Mouse (Mus musculus) stomach, embryonic 14.5 days (tissue): Measurements from ENCODE around the gene Arhgap31. TPM values are rescaled to one million over a fixed set of nuclear protein-coding genes. Genes with fewer than 3 reads are reported as not detected.

Experiments used
- ATAC-seq: fragments of 200-750 bp; cut with Nextera tagmentation; 2 replicates; pipeline ENCODE4 v1.8.0; 2017; ENCODE audit warnings: low read depth, moderate TSS enrichment; ENCODE audit not compliant: insufficient number of reproducible peaks, insufficient read depth, low FRiP score
- H3K27ac ChIP-seq: fragments of 300-500 bp; sonication (generic); 2 replicates; pipeline ENCODE4 v1.5.1; 2014; ENCODE audit warnings: mild to moderate bottlenecking, low read length, moderate library complexity, mixed read lengths
- H3K27me3 ChIP-seq: fragments of 300-500 bp; sonication (generic); 2 replicates; pipeline ENCODE4 v1.6.1; 2014; ENCODE audit warnings: low read length, control low read depth, mixed read lengths; ENCODE audit not compliant: control insufficient read depth, insufficient read depth
- H3K36me3 ChIP-seq: fragments of 300-500 bp; sonication (generic); 2 replicates; pipeline ENCODE4 v1.6.1; 2014; ENCODE audit warnings: mild to moderate bottlenecking, control low read depth, low read length, moderate library complexity, mixed read lengths; ENCODE audit not compliant: control insufficient read depth, insufficient read depth
- H3K4me1 ChIP-seq: fragments of 300-500 bp; sonication (generic); 2 replicates; pipeline ENCODE4 v1.6.1; 2014; ENCODE audit warnings: low read length, control low read depth, mixed read lengths; ENCODE audit not compliant: control insufficient read depth, insufficient read depth
- H3K4me2 ChIP-seq: fragments of 300-500 bp; sonication (generic); replicated peaks from 2 replicates; pipeline ENCODE4 v1.6.1; 2014; ENCODE audit warnings: low read depth, low read length, control low read depth
- H3K4me3 ChIP-seq: fragments of 300-500 bp; sonication (generic); 2 replicates; pipeline ENCODE4 v1.5.1; 2014; ENCODE audit warnings: low read depth, low read length, control low read depth
- H3K9ac ChIP-seq: fragments of 300-500 bp; sonication (generic); replicated peaks from 2 replicates; pipeline ENCODE4 v1.6.1; 2014; ENCODE audit warnings: low read depth, mild to moderate bottlenecking, control low read depth, low read length, moderate library complexity, mixed read lengths
- H3K9me3 ChIP-seq: fragments of 300-500 bp; sonication (generic); 2 replicates; pipeline ENCODE4 v1.6.1; 2016; ENCODE audit warnings: low read depth, low read length, control low read depth; ENCODE audit not compliant: control insufficient read depth
- WGBS: fragments of 180-500 bp; shearing (Covaris S2); extraction: QIAGEN DNeasy Blood & Tissue Kit; methylation state at CpG from one replicate; pipeline ENCODE4 v1.1.7; 2014; 5-methylcytosine and 5-hydroxymethylcytosine counted together
- polyA plus RNA-seq: library from polyadenylated mRNA; unstranded; fragments of >200 nt; fragmentation: Nextera tagmentation; extraction: Ambion mirVana; gene quantifications from 2 replicates; pipeline ENCODE4 v1.2.1, GENCODE M21; 2014

Arhgap31 gene
- polyA plus RNA-seq, 1 experiment from 2014 or later: 14.8 TPM

GRCm38 (mm10) chr16:38592946-38593345 is 120.1 kb downstream of the Arhgap31 start:
- ATAC-seq: no peak
- no peak overlapping the region for H3K27ac ChIP-seq
- H3K4me2 ChIP-seq: no peak overlapping the region
- no peaks in the 10 kb centered on the region for H3K9me3 ChIP-seq
- 97% methylated on average over 4 of the region's 4 CpGs for WGBS
- no peaks in the 10 kb centered on the region for H3K4me1 ChIP-seq
- H3K4me3 ChIP-seq: no peak overlapping the region
- peaks cover 34% of the 10 kb centered on the region for H3K36me3 ChIP-seq
- H3K27me3 ChIP-seq: no peaks in the 10 kb centered on the region
- no peak overlapping the region for H3K9ac ChIP-seq

- Histone ChIP-seq H3K9me3 (no peaks in the 10 kb centered on the region), H3K27ac (no peak overlapping the region), H3K4me1 (no peaks in the 10 kb centered on the region), H3K9ac (no peak overlapping the region), H3K4me2 (no peak overlapping the region), H3K36me3 (peaks cover 41% of the 10 kb centered on the region), H3K27me3 (no peaks in the 10 kb centered on the region), H3K4me3 (no peak overlapping the region)
- 87% methylated on average over 12 of the region's 12 CpGs for WGBS
- no peak for ATAC-seq
Observed at GRCm38 (mm10) chr16:38592026-38592678, 120.9 kb downstream of the Arhgap31 start.

GRCm38 (mm10) chr16:38591506-38591905 is 121.6 kb downstream of the Arhgap31 start:
- Histone ChIP-seq H3K27me3 (no peaks in the 10 kb centered on the region), H3K27ac (no peak overlapping the region), H3K4me1 (no peaks in the 10 kb centered on the region), H3K9ac (no peak overlapping the region), H3K9me3 (no peaks in the 10 kb centered on the region), H3K4me2 (no peak overlapping the region), H3K4me3 (no peak overlapping the region), H3K36me3 (peaks cover 48% of the 10 kb centered on the region)
- ATAC-seq: no peak
- 82% methylated on average over 3 of the region's 3 CpGs for WGBS

GRCm38 (mm10) chr16:38587572-38587971 is 125.5 kb downstream of the Arhgap31 start:
- no peaks in the 10 kb centered on the region for H3K27me3 ChIP-seq
- H3K36me3 ChIP-seq: peaks cover 80% of the 10 kb centered on the region
- no peaks in the 10 kb centered on the region for H3K4me1 ChIP-seq
- H3K4me3 ChIP-seq: no peak overlapping the region
- no peak overlapping the region for H3K4me2 ChIP-seq
- no peaks in the 10 kb centered on the region for H3K9me3 ChIP-seq
- H3K9ac ChIP-seq: no peak overlapping the region
- 95% methylated on average over 4 of the region's 4 CpGs for WGBS
- no peak for ATAC-seq
- H3K27ac ChIP-seq: no peak overlapping the region

GRCm38 (mm10) chr16:38587163-38587562 is 125.9 kb downstream of the Arhgap31 start:
- Histone ChIP-seq H3K4me3 (no peak overlapping the region), H3K9ac (no peak overlapping the region), H3K36me3 (peaks cover 81% of the 10 kb centered on the region), H3K27ac (no peak overlapping the region), H3K9me3 (no peaks in the 10 kb centered on the region), H3K4me1 (no peaks in the 10 kb centered on the region), H3K27me3 (no peaks in the 10 kb centered on the region), H3K4me2 (no peak overlapping the region)
- WGBS: 96% methylated on average over 5 of the region's 5 CpGs
- ATAC-seq: no peak

- Histone ChIP-seq H3K9ac (no peak overlapping the region), H3K27me3 (no peaks in the 10 kb centered on the region), H3K4me3 (no peak overlapping the region), H3K27ac (no peak overlapping the region), H3K4me1 (no peaks in the 10 kb centered on the region), H3K9me3 (no peaks in the 10 kb centered on the region), H3K4me2 (no peak overlapping the region), H3K36me3 (peaks cover 80% of the 10 kb centered on the region)
- no peak for ATAC-seq
- 81% methylated on average over 5 of the region's 5 CpGs for WGBS
Observed at GRCm38 (mm10) chr16:38585186-38585585, 127.9 kb downstream of the Arhgap31 start.

GRCm38 (mm10) chr16:38584761-38585160 is 128.3 kb downstream of the Arhgap31 start:
- WGBS: 87% methylated on average over 7 of the region's 7 CpGs
- Histone ChIP-seq H3K9ac (no peak overlapping the region), H3K4me1 (no peaks in the 10 kb centered on the region), H3K27ac (no peak overlapping the region), H3K4me3 (no peak overlapping the region), H3K4me2 (no peak overlapping the region), H3K9me3 (no peaks in the 10 kb centered on the region), H3K27me3 (no peaks in the 10 kb centered on the region), H3K36me3 (peaks cover 80% of the 10 kb centered on the region)
- no peak for ATAC-seq

- H3K9ac ChIP-seq: no peak overlapping the region
- H3K4me3 ChIP-seq: no peak overlapping the region
- H3K4me1 ChIP-seq: no peaks in the 10 kb centered on the region
- H3K27ac ChIP-seq: no peak overlapping the region
- WGBS: 93% methylated on average over 3 of the region's 3 CpGs
- H3K9me3 ChIP-seq: no peaks in the 10 kb centered on the region
- no peak for ATAC-seq
- H3K36me3 ChIP-seq: peaks cover 58% of the 10 kb centered on the region
- no peaks in the 10 kb centered on the region for H3K27me3 ChIP-seq
- H3K4me2 ChIP-seq: no peak overlapping the region
Observed at GRCm38 (mm10) chr16:38571481-38571880, 141.6 kb downstream of the Arhgap31 start.

GRCm38 (mm10) chr16:38568192-38568591 is 144.9 kb downstream of the Arhgap31 start:
- Histone ChIP-seq H3K9me3 (no peaks in the 10 kb centered on the region), H3K27me3 (no peaks in the 10 kb centered on the region), H3K4me2 (no peak overlapping the region), H3K4me3 (no peak overlapping the region), H3K9ac (no peak overlapping the region), H3K36me3 (peaks cover 41% of the 10 kb centered on the region), H3K4me1 (peaks cover 3% of the 10 kb centered on the region; the same call in 1 of the 2 replicates), H3K27ac (no peak overlapping the region)
- no peak for ATAC-seq
- WGBS: 94% methylated on average over 5 of the region's 5 CpGs
